Mouse (Mus musculus): ENCODE data around the gene Med12l. TPM values are rescaled to one million over a fixed set of nuclear protein-coding genes. Genes with fewer than 3 reads are reported as not detected.

Gene Med12l
- polyA plus RNA-seq, 2 experiments, result 2.4 to 4.5 TPM

DNA sequence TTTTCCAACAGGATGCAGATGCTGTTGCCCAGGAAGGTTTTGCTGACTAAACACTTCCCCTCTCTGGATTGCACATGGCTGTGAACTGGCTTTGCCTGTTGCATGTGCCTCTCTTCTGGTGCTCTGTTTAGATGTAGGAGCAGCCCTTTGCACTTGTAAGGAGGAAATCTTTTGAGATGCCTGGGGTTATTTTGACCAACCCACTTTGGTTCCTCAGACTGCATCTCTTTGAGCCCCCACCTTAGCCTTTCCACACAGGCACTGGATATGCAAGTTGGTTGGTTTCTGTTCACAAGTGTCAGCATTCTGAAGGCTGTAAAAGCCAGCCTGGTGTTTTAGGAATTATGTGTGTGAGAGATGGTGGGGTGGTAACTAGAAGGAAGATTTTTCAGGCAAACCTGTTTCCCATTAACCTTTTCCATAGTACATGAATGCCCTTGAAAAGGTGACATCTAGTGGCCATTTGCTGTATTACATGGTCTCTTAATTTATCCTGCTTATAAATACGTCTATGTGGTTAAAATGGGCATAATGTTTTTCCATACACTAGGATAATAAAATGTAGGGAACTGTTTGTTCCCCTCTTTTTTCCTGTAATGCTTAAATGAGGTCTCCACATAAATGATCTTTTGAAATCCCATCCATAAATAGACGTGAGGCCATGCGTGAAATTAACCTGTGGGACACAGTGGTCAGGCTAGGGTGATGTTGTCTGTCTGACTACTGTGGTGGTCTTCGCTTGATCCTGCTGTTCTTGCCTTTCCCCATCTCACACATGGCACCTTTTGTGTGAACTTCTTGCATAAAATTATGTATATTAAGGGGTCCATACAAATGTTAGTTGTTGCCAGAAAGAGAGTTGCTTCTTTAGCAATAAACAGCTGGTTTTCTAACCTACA is 203.3 kb downstream of the Med12l start:
- Histone ChIP-seq H3K9me3 (ENCODE audit: control insufficient read depth, low read length) (no peaks in the 10 kb centered on the region), H3K4me3 (replicated peaks; ENCODE audit: low read length) (no peak overlapping the region), H3K36me3 (ENCODE audit: control insufficient read depth, insufficient read depth, low read length) (no peaks in the 10 kb centered on the region), H3K27ac (replicated peaks; ENCODE audit: low read depth, low read length) (no peak overlapping the region), H3K9ac (ENCODE audit: low read depth, low read length, severe bottlenecking) (no peak overlapping the region), H3K4me1 (ENCODE audit: control insufficient read depth, insufficient read depth, low read length) (peaks cover 14% of the 10 kb centered on the region; the same call in 1 of the 2 replicates), H3K27me3 (ENCODE audit: control insufficient read depth, insufficient read depth, low read length) (no peaks in the 10 kb centered on the region), H3K4me2 (replicated peaks; ENCODE audit: low read depth, low read length, severe bottlenecking) (no peak overlapping the region)
- TF ChIP-seq POLR2A (IDR thresholded peaks at IDR 0.05; ENCODE audit: borderline replicate concordance, extremely low read depth, insufficient read depth, insufficient read length), result no peak
- WGBS, result 64% methylated on average over 4 of the region's 4 CpGs
- peak; percentile 56; the same call in 1 of the 2 replicates for ATAC-seq (ENCODE audit: low FRiP score, low read depth)
- DNase-seq (ENCODE audit: low spot score), result peak; percentile 91

GRCm38 (mm10) chr3:59210089-59210488 is 204.5 kb downstream of the Med12l start:
- Histone ChIP-seq H3K27me3 (ENCODE audit: control insufficient read depth, insufficient read depth, low read length) (no peaks in the 10 kb centered on the region), H3K4me3 (replicated peaks; ENCODE audit: low read length) (no peak overlapping the region), H3K4me1 (ENCODE audit: control insufficient read depth, insufficient read depth, low read length) (peaks cover 9% of the 10 kb centered on the region; the same call in 1 of the 2 replicates), H3K9me3 (ENCODE audit: control insufficient read depth, low read length) (no peaks in the 10 kb centered on the region), H3K9ac (ENCODE audit: low read depth, low read length, severe bottlenecking) (no peak overlapping the region), H3K27ac (replicated peaks; ENCODE audit: low read depth, low read length) (no peak overlapping the region), H3K36me3 (ENCODE audit: control insufficient read depth, insufficient read depth, low read length) (no peaks in the 10 kb centered on the region), H3K4me2 (replicated peaks; ENCODE audit: low read depth, low read length, severe bottlenecking) (no peak overlapping the region)
- no peak for DNase-seq (ENCODE audit: low spot score)
- ATAC-seq (ENCODE audit: low FRiP score, low read depth), result no peak
- TF ChIP-seq POLR2A (IDR thresholded peaks at IDR 0.05; ENCODE audit: borderline replicate concordance, extremely low read depth, insufficient read depth, insufficient read length), result no peak
- WGBS, result 78% methylated on average over 8 of the region's 8 CpGs

- DNase-seq (ENCODE audit: low spot score) (no peak), ATAC-seq (ENCODE audit: low FRiP score, low read depth) (no peak)
- Histone ChIP-seq H3K4me1 (ENCODE audit: control insufficient read depth, insufficient read depth, low read length) (peaks cover 7% of the 10 kb centered on the region; the same call in 1 of the 2 replicates), H3K9me3 (ENCODE audit: control insufficient read depth, low read length) (no peaks in the 10 kb centered on the region), H3K4me2 (replicated peaks; ENCODE audit: low read depth, low read length, severe bottlenecking) (no peak within 1 kb of the TSS), H3K27ac (replicated peaks; ENCODE audit: low read depth, low read length) (no peak within 1 kb of the TSS), H3K27me3 (ENCODE audit: control insufficient read depth, insufficient read depth, low read length) (no peaks in the 10 kb centered on the region), H3K36me3 (ENCODE audit: control insufficient read depth, insufficient read depth, low read length) (no peaks in the 10 kb centered on the region), H3K9ac (ENCODE audit: low read depth, low read length, severe bottlenecking) (no peak within 1 kb of the TSS), H3K4me3 (replicated peaks; ENCODE audit: low read length) (no peak within 1 kb of the TSS)
- 73% methylated on average over 6 of the region's 6 CpGs for WGBS
- no peak for TF ChIP-seq POLR2A (IDR thresholded peaks at IDR 0.05; ENCODE audit: borderline replicate concordance, extremely low read depth, insufficient read depth, insufficient read length)
Observed at GRCm38 (mm10) chr3:59210727-59211126, 205.1 kb downstream of the Med12l start, which contains the start of gene P2ry13. TSS of gene P2ry13 (minus strand) at chr3:59210882.

GRCm38 (mm10) chr3:59211784-59212183 is 206.2 kb downstream of the Med12l start:
- TF ChIP-seq POLR2A (IDR thresholded peaks at IDR 0.05; ENCODE audit: borderline replicate concordance, extremely low read depth, insufficient read depth, insufficient read length), result no peak
- no peak overlapping the region for H3K4me2 ChIP-seq (replicated peaks; ENCODE audit: low read depth, low read length, severe bottlenecking)
- ATAC-seq (ENCODE audit: low FRiP score, low read depth) (no peak), DNase-seq (ENCODE audit: low spot score) (no peak)
- 68% methylated on average over 8 of the region's 8 CpGs for WGBS
- H3K27ac ChIP-seq (replicated peaks; ENCODE audit: low read depth, low read length), result no peak overlapping the region
- no peaks in the 10 kb centered on the region for H3K9me3 ChIP-seq (ENCODE audit: control insufficient read depth, low read length)
- peaks cover 7% of the 10 kb centered on the region; the same call in 1 of the 2 replicates for H3K4me1 ChIP-seq (ENCODE audit: control insufficient read depth, insufficient read depth, low read length)
- no peaks in the 10 kb centered on the region for H3K36me3 ChIP-seq (ENCODE audit: control insufficient read depth, insufficient read depth, low read length)
- H3K27me3 ChIP-seq (ENCODE audit: control insufficient read depth, insufficient read depth, low read length), result no peaks in the 10 kb centered on the region
- no peak overlapping the region for H3K9ac ChIP-seq (ENCODE audit: low read depth, low read length, severe bottlenecking)
- no peak overlapping the region for H3K4me3 ChIP-seq (replicated peaks; ENCODE audit: low read length)

DNA sequence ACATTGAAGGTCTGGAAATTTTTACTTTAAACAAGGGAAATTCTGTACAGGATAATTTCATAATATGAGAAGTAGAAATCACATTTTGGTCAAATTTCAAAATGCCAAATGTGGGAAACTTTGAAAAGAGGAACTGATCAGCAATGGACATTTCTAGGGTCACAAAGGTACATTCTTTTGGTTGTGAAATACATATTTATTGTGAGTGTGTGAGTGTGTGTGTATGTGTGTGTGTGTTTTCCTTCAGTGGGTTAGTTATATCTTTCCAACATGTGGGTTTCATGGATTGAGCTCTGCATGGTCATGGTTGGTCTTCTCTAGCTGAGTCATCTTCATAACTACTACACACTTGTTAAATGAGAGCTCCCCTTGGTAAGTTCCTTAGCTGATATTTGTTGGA is 206.8 kb downstream of the Med12l start:
- no peak overlapping the region for H3K4me2 ChIP-seq (replicated peaks; ENCODE audit: low read depth, low read length, severe bottlenecking)
- H3K27me3 ChIP-seq (ENCODE audit: control insufficient read depth, insufficient read depth, low read length), result no peaks in the 10 kb centered on the region
- H3K4me1 ChIP-seq (ENCODE audit: control insufficient read depth, insufficient read depth, low read length), result peaks cover 7% of the 10 kb centered on the region; the same call in 1 of the 2 replicates
- H3K27ac ChIP-seq (replicated peaks; ENCODE audit: low read depth, low read length), result no peak overlapping the region
- TF ChIP-seq POLR2A (IDR thresholded peaks at IDR 0.05; ENCODE audit: borderline replicate concordance, extremely low read depth, insufficient read depth, insufficient read length), result no peak
- H3K9ac ChIP-seq (ENCODE audit: low read depth, low read length, severe bottlenecking), result no peak overlapping the region
- ATAC-seq (ENCODE audit: low FRiP score, low read depth) (no peak), DNase-seq (ENCODE audit: low spot score) (no peak)
- H3K4me3 ChIP-seq (replicated peaks; ENCODE audit: low read length), result no peak overlapping the region
- no peaks in the 10 kb centered on the region for H3K9me3 ChIP-seq (ENCODE audit: control insufficient read depth, low read length)
- H3K36me3 ChIP-seq (ENCODE audit: control insufficient read depth, insufficient read depth, low read length), result no peaks in the 10 kb centered on the region

All from limb, embryonic 14.5 days (tissue).